Mouse (Mus musculus): ENCODE results near the gene Bicd2. TPM values are rescaled to one million over a fixed set of nuclear protein-coding genes. Genes with fewer than 3 reads are reported as not detected.

Bicd2 gene
- 28.3 and 30.3 TPM in 2 replicates for polyA plus RNA-seq (2015; fragmentation: Nextera tagmentation; extraction: Ambion mirVana)

- Histone ChIP-seq H3K9me3 (replicated peaks) (no peaks in the 10 kb centered on the region), H3K27ac (replicated peaks) (peak within 1 kb of the TSS; percentile 93), H3K36me3 (no peaks in the 10 kb centered on the region), H3K4me1 (peaks cover 62% of the 10 kb centered on the region), H3K4me2 (peak within 1 kb of the TSS; percentile 88), H3K27me3 (replicated peaks) (no peaks in the 10 kb centered on the region), H3K4me3 (replicated peaks) (peak within 1 kb of the TSS; percentile 82), H3K9ac (replicated peaks) (peak within 1 kb of the TSS; percentile 93)
- WGBS, result under 1% methylated on average over 74 of the region's 74 CpGs
- ATAC-seq (ENCODE audit: low FRiP score), result peak; percentile 98
These were observed at the start of gene Bicd2 for GRCm38 (mm10) chr13:49341012-49341830. Gene Bicd2 (plus strand): TSS chr13:49341585.

GRCm38 (mm10) chr13:49291949-49292348, 49.4 kb upstream of the Bicd2 start:
- WGBS, result 96% methylated on average over 6 of the region's 6 CpGs
- no peak overlapping the region for H3K4me2 ChIP-seq
- ATAC-seq (ENCODE audit: low FRiP score), result no peak

GRCm38 (mm10) chr13:49294108-49294507, 47.3 kb upstream of the Bicd2 start:
- Histone ChIP-seq H3K4me2 (no peak overlapping the region), H3K4me1 (no peaks in the 10 kb centered on the region), H3K27me3 (replicated peaks) (no peaks in the 10 kb centered on the region), H3K36me3 (no peaks in the 10 kb centered on the region), H3K9ac (replicated peaks) (no peak overlapping the region), H3K27ac (replicated peaks) (no peak overlapping the region), H3K9me3 (replicated peaks) (no peaks in the 10 kb centered on the region), H3K4me3 (replicated peaks) (no peak overlapping the region)
- WGBS, result 83% methylated on average over 9 of the region's 9 CpGs
- no peak for ATAC-seq (ENCODE audit: low FRiP score)

More at GRCm38 (mm10) chr13:49291949-49292348, 49.4 kb upstream of the Bicd2 start:
- Histone ChIP-seq H3K4me1 (no peaks in the 10 kb centered on the region), H3K27me3 (replicated peaks) (no peaks in the 10 kb centered on the region), H3K9ac (replicated peaks) (no peak overlapping the region), H3K36me3 (0 out of 2 replicates have a peak, but pooled peaks cover 2% of the 10 kb centered on the region), H3K4me3 (replicated peaks) (no peak overlapping the region), H3K9me3 (replicated peaks) (no peaks in the 10 kb centered on the region), H3K27ac (replicated peaks) (no peak overlapping the region)

- WGBS, result 86% methylated on average over 7 of the region's 7 CpGs
- H3K4me2 ChIP-seq, result no peak overlapping the region
- H3K9ac ChIP-seq (replicated peaks), result no peak overlapping the region
These were observed 45.1 kb upstream of the Bicd2 start for GRCm38 (mm10) chr13:49296270-49296669.

GRCm38 (mm10) chr13:49298514-49299381, 42.6 kb upstream of the Bicd2 start:
- ATAC-seq (ENCODE audit: low FRiP score), result no peak
- no peaks in the 10 kb centered on the region for H3K27me3 ChIP-seq (replicated peaks)
- no peak overlapping the region for H3K27ac ChIP-seq (replicated peaks)
- H3K9ac ChIP-seq (replicated peaks), result no peak overlapping the region
- H3K4me3 ChIP-seq (replicated peaks), result no peak overlapping the region
- 86% methylated on average over 14 of the region's 14 CpGs for WGBS
- H3K9me3 ChIP-seq (replicated peaks), result no peaks in the 10 kb centered on the region
- H3K36me3 ChIP-seq, result no peaks in the 10 kb centered on the region
- no peak overlapping the region for H3K4me2 ChIP-seq
- no peaks in the 10 kb centered on the region for H3K4me1 ChIP-seq

More at GRCm38 (mm10) chr13:49296270-49296669, 45.1 kb upstream of the Bicd2 start:
- Histone ChIP-seq H3K36me3 (no peaks in the 10 kb centered on the region), H3K27ac (replicated peaks) (no peak overlapping the region), H3K9me3 (replicated peaks) (no peaks in the 10 kb centered on the region), H3K27me3 (replicated peaks) (no peaks in the 10 kb centered on the region), H3K4me1 (no peaks in the 10 kb centered on the region), H3K4me3 (replicated peaks) (no peak overlapping the region)
- ATAC-seq (ENCODE audit: low FRiP score), result no peak

- Histone ChIP-seq H3K4me1 (no peaks in the 10 kb centered on the region), H3K4me3 (replicated peaks) (no peak overlapping the region), H3K36me3 (no peaks in the 10 kb centered on the region), H3K9me3 (replicated peaks) (no peaks in the 10 kb centered on the region), H3K9ac (replicated peaks) (no peak overlapping the region), H3K27me3 (replicated peaks) (no peaks in the 10 kb centered on the region), H3K27ac (replicated peaks) (no peak overlapping the region), H3K4me2 (no peak overlapping the region)
- 73% methylated on average over 1 of the region's 1 CpGs for WGBS
- ATAC-seq (ENCODE audit: low FRiP score), result no peak
These were observed 40.6 kb upstream of the Bicd2 start for GRCm38 (mm10) chr13:49300771-49301170.

- ATAC-seq (ENCODE audit: low FRiP score), result no peak
- Histone ChIP-seq H3K4me2 (no peak overlapping the region), H3K4me1 (no peaks in the 10 kb centered on the region), H3K27me3 (replicated peaks) (no peaks in the 10 kb centered on the region), H3K27ac (replicated peaks) (no peak overlapping the region), H3K9ac (replicated peaks) (no peak overlapping the region), H3K4me3 (replicated peaks) (no peak overlapping the region), H3K36me3 (no peaks in the 10 kb centered on the region), H3K9me3 (replicated peaks) (no peaks in the 10 kb centered on the region)
- WGBS, result 72% methylated on average over 7 of the region's 7 CpGs
These were observed 34.5 kb upstream of the Bicd2 start for GRCm38 (mm10) chr13:49306771-49307310.

- H3K9me3 ChIP-seq (replicated peaks), result no peaks in the 10 kb centered on the region
- no peak overlapping the region for H3K9ac ChIP-seq (replicated peaks)
- no peaks in the 10 kb centered on the region for H3K4me1 ChIP-seq
- no peak overlapping the region for H3K4me3 ChIP-seq (replicated peaks)
- no peak overlapping the region for H3K4me2 ChIP-seq
- 51% methylated on average over 9 of the region's 10 CpGs for WGBS
- H3K36me3 ChIP-seq, result no peaks in the 10 kb centered on the region
- no peaks in the 10 kb centered on the region for H3K27me3 ChIP-seq (replicated peaks)
- H3K27ac ChIP-seq (replicated peaks), result no peak overlapping the region
- ATAC-seq (ENCODE audit: low FRiP score), result no peak
These were observed 33.9 kb upstream of the Bicd2 start for GRCm38 (mm10) chr13:49307311-49307969.

GRCm38 (mm10) chr13:49308206-49308605, 33.2 kb upstream of the Bicd2 start:
- 97% methylated on average over 4 of the region's 4 CpGs for WGBS
- H3K4me1 ChIP-seq, result no peaks in the 10 kb centered on the region
- no peak overlapping the region for H3K27ac ChIP-seq (replicated peaks)
- no peaks in the 10 kb centered on the region for H3K9me3 ChIP-seq (replicated peaks)
- H3K27me3 ChIP-seq (replicated peaks), result no peaks in the 10 kb centered on the region
- no peak for ATAC-seq (ENCODE audit: low FRiP score)
- no peak overlapping the region for H3K9ac ChIP-seq (replicated peaks)
- H3K4me2 ChIP-seq, result no peak overlapping the region
- no peaks in the 10 kb centered on the region for H3K36me3 ChIP-seq
- no peak overlapping the region for H3K4me3 ChIP-seq (replicated peaks)

GRCm38 (mm10) chr13:49308861-49309403, 32.5 kb upstream of the Bicd2 start:
- no peaks in the 10 kb centered on the region for H3K9me3 ChIP-seq (replicated peaks)
- H3K4me1 ChIP-seq, result no peaks in the 10 kb centered on the region
- no peak overlapping the region for H3K4me2 ChIP-seq
- H3K27ac ChIP-seq (replicated peaks), result no peak overlapping the region
- no peaks in the 10 kb centered on the region for H3K36me3 ChIP-seq
- H3K9ac ChIP-seq (replicated peaks), result no peak overlapping the region
- H3K4me3 ChIP-seq (replicated peaks), result no peak overlapping the region
- no peak for ATAC-seq (ENCODE audit: low FRiP score)
- WGBS, result 83% methylated on average over 16 of the region's 16 CpGs
- H3K27me3 ChIP-seq (replicated peaks), result no peaks in the 10 kb centered on the region

GRCm38 (mm10) chr13:49309501-49309900, 31.9 kb upstream of the Bicd2 start:
- H3K36me3 ChIP-seq, result no peaks in the 10 kb centered on the region
- 100% methylated on average over 1 of the region's 1 CpGs for WGBS
- H3K27ac ChIP-seq (replicated peaks), result no peak overlapping the region
- no peaks in the 10 kb centered on the region for H3K4me1 ChIP-seq
- no peak overlapping the region for H3K9ac ChIP-seq (replicated peaks)
- no peak overlapping the region for H3K4me2 ChIP-seq
- H3K9me3 ChIP-seq (replicated peaks), result no peaks in the 10 kb centered on the region
- no peak for ATAC-seq (ENCODE audit: low FRiP score)
- no peaks in the 10 kb centered on the region for H3K27me3 ChIP-seq (replicated peaks)
- no peak overlapping the region for H3K4me3 ChIP-seq (replicated peaks)
